Mouse (Mus musculus) bone marrow, adult 2 months (tissue): ENCODE results near the gene Arr3.

ENCODE experiments used
- CTCF ChIP-seq: fragments of 200-500 bp; IDR thresholded peaks from 2 replicates; pipeline ENCODE4 v1.5.1; 2011; ENCODE audit warnings: low read length, control low read depth; ENCODE audit not compliant: control insufficient read depth, insufficient read depth
- POLR2A ChIP-seq: fragments of 200-500 bp; IDR thresholded peaks from 2 replicates; pipeline ENCODE4 v1.6.1; 2011; ENCODE audit warnings: low read depth, mild to moderate bottlenecking, control low read depth, low read length, borderline replicate concordance; ENCODE audit not compliant: control insufficient read depth

- TF ChIP-seq CTCF (no peak), POLR2A (no peak)
Measured at GRCm38 (mm10) chrX:100599755-100600154, 5.5 kb upstream of the Arr3 start.
